Mouse (Mus musculus): Measurements from ENCODE around the gene Fgfr2. TPM values are rescaled to one million over a fixed set of nuclear protein-coding genes. Genes with fewer than 3 reads are reported as not detected.
A peak's percentile ranks its signal among the peaks of the same experiment; 100 is the strongest.

Gene Fgfr2
- polyA plus RNA-seq, 1 experiment from 2014 or later: 11.4 TPM

GRCm38 (mm10) chr7:130646762-130647139 lies 2476.4 kb downstream of the Fgfr2 start:
- Histone ChIP-seq H3K9ac (ENCODE audit: low read depth, low read length) (peak overlapping the region; percentile 53), H3K4me2 (ENCODE audit: low read depth, low read length) (peak overlapping the region; percentile 80), H3K4me1 (ENCODE audit: control insufficient read depth, low read depth, low read length) (peaks cover 3% of the 10 kb centered on the region), H3K9me3 (replicated peaks; ENCODE audit: control insufficient read depth, low read length) (no peaks in the 10 kb centered on the region), H3K36me3 (ENCODE audit: control insufficient read depth, insufficient read depth) (no peaks in the 10 kb centered on the region), H3K4me3 (ENCODE audit: low read depth, low read length) (peak overlapping the region; percentile 61), H3K27me3 (ENCODE audit: control insufficient read depth, insufficient read depth, low read depth, low read length) (no peaks in the 10 kb centered on the region), H3K27ac (ENCODE audit: low read length) (peak overlapping the region; percentile 60)
- under 1% methylated on average over 17 of the region's 18 CpGs for WGBS (ENCODE audit: insufficient replicate concordance)
- peak; percentile 47; the same call in 1 of the 2 replicates for ATAC-seq (ENCODE audit: low read depth)

- Histone ChIP-seq H3K4me2 (ENCODE audit: low read depth, low read length) (peak overlapping the region; percentile 80), H3K9me3 (replicated peaks; ENCODE audit: control insufficient read depth, low read length) (no peaks in the 10 kb centered on the region), H3K9ac (ENCODE audit: low read depth, low read length) (peak overlapping the region; percentile 53), H3K27me3 (ENCODE audit: control insufficient read depth, insufficient read depth, low read depth, low read length) (no peaks in the 10 kb centered on the region), H3K36me3 (ENCODE audit: control insufficient read depth, insufficient read depth) (no peaks in the 10 kb centered on the region), H3K4me3 (ENCODE audit: low read depth, low read length) (peak overlapping the region; percentile 61), H3K27ac (ENCODE audit: low read length) (peak overlapping the region; percentile 64), H3K4me1 (ENCODE audit: control insufficient read depth, low read depth, low read length) (peaks cover 3% of the 10 kb centered on the region)
- peak; percentile 87 for ATAC-seq (ENCODE audit: low read depth)
- under 1% methylated on average over 44 of the region's 55 CpGs for WGBS (ENCODE audit: insufficient replicate concordance)
Observed at GRCm38 (mm10) chr7:130645994-130646761, 2477.0 kb downstream of the Fgfr2 start.

- Histone ChIP-seq H3K9me3 (replicated peaks; ENCODE audit: control insufficient read depth, low read length) (no peaks in the 10 kb centered on the region), H3K27ac (ENCODE audit: low read length) (peak overlapping the region; percentile 64), H3K36me3 (ENCODE audit: control insufficient read depth, insufficient read depth) (no peaks in the 10 kb centered on the region), H3K4me2 (ENCODE audit: low read depth, low read length) (peak overlapping the region; percentile 80), H3K4me3 (ENCODE audit: low read depth, low read length) (peak overlapping the region; percentile 61), H3K4me1 (ENCODE audit: control insufficient read depth, low read depth, low read length) (peaks cover 3% of the 10 kb centered on the region), H3K9ac (ENCODE audit: low read depth, low read length) (peak overlapping the region; percentile 53), H3K27me3 (ENCODE audit: control insufficient read depth, insufficient read depth, low read depth, low read length) (no peaks in the 10 kb centered on the region)
- ATAC-seq (ENCODE audit: low read depth): peak; percentile 38
- WGBS (ENCODE audit: insufficient replicate concordance): 5% methylated on average over 15 of the region's 15 CpGs
Observed at GRCm38 (mm10) chr7:130645332-130645993, 2477.7 kb downstream of the Fgfr2 start.

GRCm38 (mm10) chr7:130640681-130641080 lies 2482.5 kb downstream of the Fgfr2 start:
- WGBS (ENCODE audit: insufficient replicate concordance): 74% methylated on average over 9 of the region's 9 CpGs
- ATAC-seq (ENCODE audit: low read depth): no peak
- Histone ChIP-seq H3K27ac (ENCODE audit: low read length) (no peak overlapping the region), H3K9ac (ENCODE audit: low read depth, low read length) (no peak overlapping the region), H3K36me3 (ENCODE audit: control insufficient read depth, insufficient read depth) (no peaks in the 10 kb centered on the region), H3K27me3 (ENCODE audit: control insufficient read depth, insufficient read depth, low read depth, low read length) (no peaks in the 10 kb centered on the region), H3K9me3 (replicated peaks; ENCODE audit: control insufficient read depth, low read length) (no peaks in the 10 kb centered on the region), H3K4me1 (ENCODE audit: control insufficient read depth, low read depth, low read length) (peaks cover 3% of the 10 kb centered on the region), H3K4me2 (ENCODE audit: low read depth, low read length) (no peak overlapping the region), H3K4me3 (ENCODE audit: low read depth, low read length) (no peak overlapping the region)

GRCm38 (mm10) chr7:130637811-130638210 lies 2485.3 kb downstream of the Fgfr2 start:
- ATAC-seq (ENCODE audit: low read depth): no peak

GRCm38 (mm10) chr7:130636902-130637301 lies 2486.2 kb downstream of the Fgfr2 start:
- Histone ChIP-seq H3K36me3 (ENCODE audit: control insufficient read depth, insufficient read depth) (no peaks in the 10 kb centered on the region), H3K27me3 (ENCODE audit: control insufficient read depth, insufficient read depth, low read depth, low read length) (no peaks in the 10 kb centered on the region), H3K4me1 (ENCODE audit: control insufficient read depth, low read depth, low read length) (peaks cover 2% of the 10 kb centered on the region), H3K27ac (ENCODE audit: low read length) (no peak overlapping the region), H3K9me3 (replicated peaks; ENCODE audit: control insufficient read depth, low read length) (no peaks in the 10 kb centered on the region), H3K4me2 (ENCODE audit: low read depth, low read length) (no peak overlapping the region), H3K4me3 (ENCODE audit: low read depth, low read length) (no peak overlapping the region), H3K9ac (ENCODE audit: low read depth, low read length) (no peak overlapping the region)
- ATAC-seq (ENCODE audit: low read depth): no peak
- WGBS (ENCODE audit: insufficient replicate concordance): 62% methylated on average over 4 of the region's 4 CpGs

More at GRCm38 (mm10) chr7:130637811-130638210, 2485.3 kb downstream of the Fgfr2 start:
- Histone ChIP-seq H3K27me3 (ENCODE audit: control insufficient read depth, insufficient read depth, low read depth, low read length) (no peaks in the 10 kb centered on the region), H3K4me1 (ENCODE audit: control insufficient read depth, low read depth, low read length) (no peaks in the 10 kb centered on the region; the same call in none of the 2 replicates), H3K4me3 (ENCODE audit: low read depth, low read length) (no peak overlapping the region), H3K36me3 (ENCODE audit: control insufficient read depth, insufficient read depth) (no peaks in the 10 kb centered on the region), H3K9me3 (replicated peaks; ENCODE audit: control insufficient read depth, low read length) (no peaks in the 10 kb centered on the region), H3K27ac (ENCODE audit: low read length) (no peak overlapping the region), H3K4me2 (ENCODE audit: low read depth, low read length) (no peak overlapping the region), H3K9ac (ENCODE audit: low read depth, low read length) (no peak overlapping the region)
- WGBS (ENCODE audit: insufficient replicate concordance): 42% methylated on average over 6 of the region's 6 CpGs

GRCm38 (mm10) chr7:130636274-130636673 lies 2486.9 kb downstream of the Fgfr2 start:
- Histone ChIP-seq H3K27ac (ENCODE audit: low read length) (no peak overlapping the region), H3K9me3 (replicated peaks; ENCODE audit: control insufficient read depth, low read length) (no peaks in the 10 kb centered on the region), H3K4me1 (ENCODE audit: control insufficient read depth, low read depth, low read length) (peaks cover 8% of the 10 kb centered on the region), H3K36me3 (ENCODE audit: control insufficient read depth, insufficient read depth) (no peaks in the 10 kb centered on the region), H3K9ac (ENCODE audit: low read depth, low read length) (no peak overlapping the region), H3K4me2 (ENCODE audit: low read depth, low read length) (no peak overlapping the region), H3K4me3 (ENCODE audit: low read depth, low read length) (no peak overlapping the region), H3K27me3 (ENCODE audit: control insufficient read depth, insufficient read depth, low read depth, low read length) (no peaks in the 10 kb centered on the region)
- ATAC-seq (ENCODE audit: low read depth): peak; percentile 39; the same call in 1 of the 2 replicates
- WGBS (ENCODE audit: insufficient replicate concordance): 41% methylated on average over 3 of the region's 3 CpGs

GRCm38 (mm10) chr7:130635212-130635611 lies 2487.9 kb downstream of the Fgfr2 start:
- Histone ChIP-seq H3K27me3 (ENCODE audit: control insufficient read depth, insufficient read depth, low read depth, low read length) (no peaks in the 10 kb centered on the region), H3K4me2 (ENCODE audit: low read depth, low read length) (no peak overlapping the region), H3K36me3 (ENCODE audit: control insufficient read depth, insufficient read depth) (no peaks in the 10 kb centered on the region), H3K9ac (ENCODE audit: low read depth, low read length) (no peak overlapping the region), H3K27ac (ENCODE audit: low read length) (no peak overlapping the region), H3K4me3 (ENCODE audit: low read depth, low read length) (no peak overlapping the region), H3K9me3 (replicated peaks; ENCODE audit: control insufficient read depth, low read length) (no peaks in the 10 kb centered on the region), H3K4me1 (ENCODE audit: control insufficient read depth, low read depth, low read length) (peaks cover 8% of the 10 kb centered on the region)
- WGBS (ENCODE audit: insufficient replicate concordance): 44% methylated on average over 7 of the region's 7 CpGs
- no peak for ATAC-seq (ENCODE audit: low read depth)
